Mouse (Mus musculus) c-Kit-positive CD71-positive TER-119-positive erythroid progenitor cells, embryonic 14.5 days (primary cell): ENCODE data around the gene Icmt.
A peak's percentile ranks its signal among the peaks of the same experiment; 100 is the strongest.

Experiments
- DNase-seq: peaks from one replicate; pipeline ENCODE4 v3.0.0-alpha.2; 2013; ENCODE audit warnings: low spot score

Icmt gene

GRCm38 (mm10) chr4:152274681-152275131 lies 22.3 kb upstream of the Icmt start:
- no peak for DNase-seq

- no peak for DNase-seq
Observed at GRCm38 (mm10) chr4:152276389-152277347, 20.4 kb upstream of the Icmt start.

- DNase-seq, result no peak
Observed at GRCm38 (mm10) chr4:152277916-152278315, 19.1 kb upstream of the Icmt start.

- DNase-seq, result no peak
Observed at GRCm38 (mm10) chr4:152278986-152279385, 18.0 kb upstream of the Icmt start.

- no peak for DNase-seq
Observed at GRCm38 (mm10) chr4:152281601-152282000, 15.4 kb upstream of the Icmt start.

GRCm38 (mm10) chr4:152282721-152283120 lies 14.3 kb upstream of the Icmt start:
- DNase-seq, result no peak

- peak; percentile 57 for DNase-seq
Observed at GRCm38 (mm10) chr4:152283186-152283950, 13.7 kb upstream of the Icmt start.

GRCm38 (mm10) chr4:152285505-152285904 lies 11.5 kb upstream of the Icmt start:
- no peak for DNase-seq

- no peak for DNase-seq
Observed at GRCm38 (mm10) chr4:152286183-152286582, 10.8 kb upstream of the Icmt start.

- no peak for DNase-seq
Observed at GRCm38 (mm10) chr4:152286887-152287286, 10.1 kb upstream of the Icmt start.

GRCm38 (mm10) chr4:152287317-152288120 lies 9.5 kb upstream of the Icmt start:
- DNase-seq, result no peak

GRCm38 (mm10) chr4:152288398-152288945 lies 8.6 kb upstream of the Icmt start:
- DNase-seq, result no peak

GRCm38 (mm10) chr4:152290385-152290784 lies 6.6 kb upstream of the Icmt start:
- DNase-seq, result no peak

- no peak for DNase-seq
Observed at GRCm38 (mm10) chr4:152290991-152291390, 6.0 kb upstream of the Icmt start.

- no peak for DNase-seq
Observed at GRCm38 (mm10) chr4:152291562-152291961, 5.5 kb upstream of the Icmt start, which contains the start of gene Hes3. Gene Hes3 (minus strand): TSS chr4:152291662.

- DNase-seq, result no peak
Observed at GRCm38 (mm10) chr4:152292102-152292765, 4.8 kb upstream of the Icmt start.

- no peak for DNase-seq
Observed at GRCm38 (mm10) chr4:152294188-152294929, 2.7 kb upstream of the Icmt start.

GRCm38 (mm10) chr4:152295916-152296315 lies 1.1 kb upstream of the Icmt start:
- DNase-seq, result peak; percentile 52

GRCm38 (mm10) chr4:152296371-152296770 lies 656 bp upstream of the Icmt start:
- DNase-seq, result no peak

- DNase-seq, result no peak
Observed at GRCm38 (mm10) chr4:152298836-152299235, 1.8 kb downstream of the Icmt start.
